In the genomic region with DNA sequence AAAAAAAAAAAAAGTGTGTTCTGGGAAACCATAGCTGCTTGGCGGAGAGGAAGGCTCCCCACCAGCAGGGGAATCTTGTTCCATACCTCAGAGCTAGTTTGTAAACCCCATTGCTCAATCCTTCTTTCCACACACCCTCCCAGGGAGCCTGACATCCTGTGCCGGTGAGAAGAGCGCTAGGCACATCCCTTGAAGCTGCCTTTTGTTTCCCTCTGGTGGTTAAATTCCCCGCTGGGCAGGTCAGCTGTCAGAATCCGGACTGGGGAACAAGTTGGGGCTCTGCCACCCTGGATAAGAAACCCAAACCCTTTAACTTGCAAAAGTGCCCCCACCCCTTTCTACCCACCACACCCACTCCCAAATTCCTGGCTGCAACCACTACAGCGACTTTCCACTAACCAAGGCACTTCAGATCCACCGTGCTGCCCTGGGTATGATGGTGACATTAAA, we compare ENCODE assay signal across 9 mouse cellular contexts. TPM values are rescaled to one million over a fixed set of nuclear protein-coding genes. Genes with fewer than 3 reads are reported as not detected.
DNase-seq lines count a peak whose midpoint lies in the region; ATAC-seq and TF ChIP-seq lines count a peak whose summit lies in the region.
"Had no signal": no experiment of that assay in that cellular context is flagged by ENCODE, and none has a peak within 500 bp of the region (broad histone marks: within the 10 kb centered on the region; RNA-seq: fewer than 3 reads in every experiment).

No protein-coding gene starts in this region.

- no peaks in the 10 kb centered on the region for H3K27me3 ChIP-seq in embryonic facial prominence, embryonic 12.5 days
- H3K27me3 ChIP-seq in liver, embryonic 14.5 days (ENCODE audit: control insufficient read depth, insufficient read depth, low read length) = no peaks in the 10 kb centered on the region; the same call in 1 of the 2 replicates

- peak; percentile 22 for DNase-seq in ovary, postnatal 10 days (ENCODE audit: low spot score)
- DNase-seq in ovary, adult 18-20 months (ENCODE audit: low spot score) = no peak
- DNase-seq in heart, postnatal 4 days = peak; percentile 37
- DNase-seq in liver, embryonic 14.5 days (ENCODE audit: low read depth in 3 of 3, low spot score in 3 of 3) = peak in 2 of 3 experiments; percentile 23 to 40
- DNase-seq in ovary, postnatal 14 days (ENCODE audit: low spot score) = peak; percentile 41
- no peak for DNase-seq in right cerebral cortex, postnatal 14 days
- no peak for DNase-seq in layer of hippocampus, adult 11-12 months (ENCODE audit: low spot score)

- H3K9ac ChIP-seq in embryonic facial prominence, embryonic 12.5 days = no peak overlapping the region
- H3K9ac ChIP-seq in liver, embryonic 14.5 days (replicated peaks) = no peak overlapping the region

- peak; percentile 61 for TF ChIP-seq CTCF in liver, embryonic 14.5 days (IDR thresholded peaks at IDR 0.05; ENCODE audit: low read depth)

- H3K9me3 ChIP-seq in embryonic facial prominence, embryonic 12.5 days = no peaks in the 10 kb centered on the region
- H3K9me3 ChIP-seq in liver, embryonic 14.5 days (ENCODE audit: control insufficient read depth, low read length) = no peaks in the 10 kb centered on the region

- ATAC-seq in embryonic facial prominence, embryonic 12.5 days (ENCODE audit: insufficient number of reproducible peaks, insufficient read depth, low FRiP score, low TSS enrichment) = no peak
- ATAC-seq in liver, embryonic 14.5 days (ENCODE audit: insufficient read depth) = no peak

- WGBS in embryonic facial prominence, embryonic 12.5 days = 7% methylated on average over 7 of the region's 7 CpGs
- WGBS in liver, embryonic 14.5 days (ENCODE audit: insufficient replicate concordance) = 10% methylated on average over 7 of the region's 7 CpGs

- no peak overlapping the region for H3K27ac ChIP-seq in embryonic facial prominence, embryonic 12.5 days
- no peak overlapping the region for H3K27ac ChIP-seq in liver, embryonic 14.5 days

- no peaks in the 10 kb centered on the region for H3K36me3 ChIP-seq in embryonic facial prominence, embryonic 12.5 days
- no peaks in the 10 kb centered on the region for H3K36me3 ChIP-seq in liver, embryonic 14.5 days (replicated peaks; ENCODE audit: control insufficient read depth, insufficient read depth, low read depth)

- peaks cover 21% of the 10 kb centered on the region for H3K4me1 ChIP-seq in embryonic facial prominence, embryonic 12.5 days
- peaks cover 15 to 32% of the 10 kb centered on the region in 2 experiments for H3K4me1 ChIP-seq in liver, embryonic 14.5 days (replicated peaks; ENCODE audit: control insufficient read depth in 2 of 2, insufficient read depth in 2 of 2, low read length in 1 of 2)

- H3K4me2 ChIP-seq in embryonic facial prominence, embryonic 12.5 days (replicated peaks) = peak overlapping the region; percentile 45
- peak overlapping the region; percentile 52 for H3K4me2 ChIP-seq in liver, embryonic 14.5 days (ENCODE audit: low read depth)

- H3K4me3 ChIP-seq in embryonic facial prominence, embryonic 12.5 days = no peak overlapping the region
- H3K4me3 ChIP-seq in liver, embryonic 14.5 days (ENCODE audit: insufficient read depth in 1 of 2, low read depth in 2 of 2, low read length in 2 of 2) = no peak overlapping the region

- TF ChIP-seq EP300 in liver, embryonic 14.5 days (IDR thresholded peaks at IDR 0.05; ENCODE audit: low read depth) = no peak

RNA-seq across cellular contexts. Expression of a gene that starts 2.2 kb away (rescaled TPM):
- polyA plus RNA-seq in embryonic facial prominence, embryonic 12.5 days (2016; fragmentation: Nextera tagmentation; extraction: Ambion mirVana) = 48.0 and 52.4 TPM in 2 replicates
- total RNA-seq in heart, postnatal 4 days (2021) = 10 to 100 TPM; 79.3 to 83.8 TPM
- 27.8 and 30.8 TPM in 2 replicates for polyA plus RNA-seq in liver, embryonic 14.5 days (2012; rRNA removed)
- 61.5 and 73.5 TPM in 2 replicates for polyA plus RNA-seq in liver, embryonic 14.5 days (2014; fragmentation: Nextera tagmentation; extraction: Ambion mirVana)

RNA-seq across cellular contexts. Expression of a gene that starts 9.4 kb away (rescaled TPM):
- 0.43 TPM in 1 of 2 replicates, not detected in the other for polyA plus RNA-seq in embryonic facial prominence, embryonic 12.5 days (2016; fragmentation: Nextera tagmentation; extraction: Ambion mirVana)
- under 1 TPM in 1 of 2 experiments, not detected in 1; 0.56 TPM for total RNA-seq in heart, postnatal 4 days (2021)
- polyA plus RNA-seq in liver, embryonic 14.5 days (2012; rRNA removed) = 8.3 and 9.2 TPM in 2 replicates
- 6.0 and 9.6 TPM in 2 replicates for polyA plus RNA-seq in liver, embryonic 14.5 days (2014; fragmentation: Nextera tagmentation; extraction: Ambion mirVana)

RNA-seq across cellular contexts. Expression of a gene that starts 20.6 kb away (rescaled TPM):
- polyA plus RNA-seq in embryonic facial prominence, embryonic 12.5 days (2016; fragmentation: Nextera tagmentation; extraction: Ambion mirVana) = not detected in 2 replicates
- not detected for total RNA-seq in heart, postnatal 4 days (2021)
- not detected in 2 replicates for polyA plus RNA-seq in liver, embryonic 14.5 days (2012; rRNA removed)
- polyA plus RNA-seq in liver, embryonic 14.5 days (2014; fragmentation: Nextera tagmentation; extraction: Ambion mirVana) = not detected in 2 replicates
- polyA plus RNA-seq: cortical plate, adult 2 months had no signal

RNA-seq across cellular contexts. Expression of a gene that starts 41.3 kb away (rescaled TPM):
- polyA plus RNA-seq in embryonic facial prominence, embryonic 12.5 days (2016; fragmentation: Nextera tagmentation; extraction: Ambion mirVana) = 35.5 and 37.6 TPM in 2 replicates
- total RNA-seq in heart, postnatal 4 days (2021) = 1 to 10 TPM; 2.6 to 3.0 TPM
- 34.2 and 35.7 TPM in 2 replicates for polyA plus RNA-seq in liver, embryonic 14.5 days (2012; rRNA removed)
- polyA plus RNA-seq in liver, embryonic 14.5 days (2014; fragmentation: Nextera tagmentation; extraction: Ambion mirVana) = 20.2 and 30.9 TPM in 2 replicates

RNA-seq across cellular contexts. Expression of a gene that starts 52.5 kb away (rescaled TPM):
- polyA plus RNA-seq in embryonic facial prominence, embryonic 12.5 days (2016; fragmentation: Nextera tagmentation; extraction: Ambion mirVana) = 864 and 899 TPM in 2 replicates
- total RNA-seq in heart, postnatal 4 days (2021) = 100 to 1,000 TPM; 178 to 182 TPM
- polyA plus RNA-seq in liver, embryonic 14.5 days (2012; rRNA removed) = 217 and 258 TPM in 2 replicates
- 405 and 432 TPM in 2 replicates for polyA plus RNA-seq in liver, embryonic 14.5 days (2014; fragmentation: Nextera tagmentation; extraction: Ambion mirVana)

Comparison
In these comparisons a context has a peak if more than half of its experiments do, and no peak if none do; other contexts are left out.
1. DNase-seq: peak in ovary, postnatal 10 days (single experiment), heart, postnatal 4 days (single experiment), liver, embryonic 14.5 days (2 of 3) and ovary, postnatal 14 days (single experiment); none in ovary, adult 18-20 months (single experiment), right cerebral cortex, postnatal 14 days (single experiment) and layer of hippocampus, adult 11-12 months (single experiment).